Mouse (Mus musculus) retina, adult 2 months (tissue): ENCODE measurements at regions not wholly inside any gene's neighbourhood (a gene's known extent, or its start where the extent isn't known, plus 50 kb on each side); places are given as distances from the start of the nearest gene placed in this dataset.

Source experiments
- DNase-seq: peaks from one replicate; pipeline ENCODE4 v3.0.0-alpha.2; 2012; ENCODE audit warnings: low read depth, low spot score

- DNase-seq, result no peak
These were observed 117.5 kb upstream of the Btg1 start for GRCm38 (mm10) chr10:96499274-96499673.

GRCm38 (mm10) chr10:96502090-96502728 lies 114.6 kb upstream of the Btg1 start:
- DNase-seq, result no peak

DNA sequence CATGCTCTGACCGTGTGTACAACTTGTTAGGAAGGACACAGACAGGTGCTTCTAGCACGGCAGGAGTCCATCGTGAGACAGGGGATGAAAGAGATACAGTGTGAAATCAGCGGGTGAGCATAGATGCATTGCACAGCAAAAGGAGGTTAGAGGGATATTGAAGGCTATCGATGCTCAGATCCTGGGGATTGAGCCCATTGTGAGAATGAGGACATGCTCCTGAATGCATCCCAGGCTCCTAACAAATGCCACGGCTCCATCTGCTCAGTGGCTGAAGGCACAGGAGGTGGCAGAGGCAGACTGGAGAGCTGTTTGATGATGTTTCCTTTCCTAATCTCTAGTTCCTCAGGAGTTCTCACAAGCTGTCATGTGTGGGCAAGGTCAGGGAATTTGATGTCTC lies 114.1 kb upstream of the Btg1 start:
- no peak for DNase-seq

GRCm38 (mm10) chr10:96504340-96504739 lies 112.5 kb upstream of the Btg1 start:
- no peak for DNase-seq

GRCm38 (mm10) chr10:96515164-96515922 lies 101.5 kb upstream of the Btg1 start:
- DNase-seq, result no peak

- no peak for DNase-seq
These were observed 100.9 kb upstream of the Btg1 start for GRCm38 (mm10) chr10:96515923-96516258.

DNA sequence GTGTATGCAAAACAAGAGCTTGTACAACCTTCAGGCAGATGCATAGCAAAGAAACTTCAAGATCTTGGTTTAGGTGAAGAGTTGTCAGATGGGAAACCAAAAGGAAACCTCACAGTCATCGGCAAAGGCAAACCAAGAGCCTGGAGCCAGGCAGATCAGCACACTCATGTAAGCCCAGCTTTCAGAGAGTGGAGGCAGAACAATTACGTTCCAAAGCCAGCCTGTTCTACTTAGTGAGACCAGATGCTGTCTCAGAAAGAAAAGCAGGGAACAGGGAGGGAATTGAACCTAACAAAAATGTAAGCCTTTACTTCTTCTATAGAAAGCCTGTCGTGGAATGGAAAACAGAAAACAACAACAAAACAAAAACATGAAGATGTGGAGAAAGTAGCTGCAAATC lies 97.4 kb upstream of the Btg1 start:
- no peak for DNase-seq

DNA sequence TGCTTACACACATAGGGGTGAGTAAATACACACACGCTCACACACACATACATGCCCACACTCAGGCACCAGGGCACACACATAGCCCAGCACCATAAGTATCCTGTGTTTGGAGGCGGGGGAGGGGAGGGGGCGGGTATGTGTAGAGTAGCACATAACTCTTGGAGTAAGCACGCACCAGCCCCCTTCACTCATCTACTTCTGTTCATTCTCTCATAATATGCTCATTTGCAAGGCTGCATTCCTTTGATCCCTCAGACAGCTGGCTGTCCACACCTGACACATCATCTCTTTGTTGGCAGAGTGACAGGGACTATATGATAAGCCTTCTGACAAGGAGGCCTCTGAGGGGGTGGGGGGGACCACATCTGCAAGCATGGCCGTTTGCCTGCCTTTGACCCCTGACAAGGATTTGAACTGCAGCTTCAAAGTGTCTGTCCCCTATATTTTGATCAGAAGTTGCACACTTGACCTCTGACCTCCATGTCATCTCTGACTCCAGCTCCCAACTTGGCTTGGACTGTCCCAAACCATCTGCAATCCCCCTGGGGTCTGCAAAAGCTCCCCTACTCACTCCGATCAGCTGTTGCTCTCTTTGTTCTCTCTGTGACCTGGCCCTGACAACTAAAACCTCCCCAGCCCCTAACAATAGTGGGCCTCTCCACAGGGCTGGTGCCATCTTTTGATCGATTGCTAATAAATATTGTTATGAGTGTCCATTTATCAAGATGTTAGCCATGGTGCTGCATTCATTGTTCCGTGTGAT lies 95.6 kb upstream of the Btg1 start:
- no peak for DNase-seq

- peak; percentile 55 for DNase-seq
These were observed 92.6 kb upstream of the Btg1 start for GRCm38 (mm10) chr10:96523967-96524801.

DNA sequence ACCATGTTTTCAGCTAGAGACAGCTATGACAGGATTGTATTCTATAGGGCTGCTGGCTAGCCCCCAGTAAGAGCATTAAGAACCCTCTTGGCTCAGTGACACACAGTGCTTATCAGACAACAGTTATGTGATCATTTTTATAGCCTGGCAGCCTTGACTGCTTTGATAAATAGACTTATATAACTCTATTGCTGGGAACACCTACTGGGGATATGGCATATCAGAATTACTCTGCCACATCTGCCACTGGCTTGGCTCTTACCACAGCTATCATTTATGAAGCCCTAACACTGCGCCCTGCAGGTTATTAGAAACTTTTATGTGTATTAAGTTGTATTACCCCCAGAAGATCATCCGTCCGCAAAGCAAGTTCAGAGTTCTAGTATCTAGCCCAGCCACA lies 88.9 kb upstream of the Btg1 start:
- no peak for DNase-seq

DNA sequence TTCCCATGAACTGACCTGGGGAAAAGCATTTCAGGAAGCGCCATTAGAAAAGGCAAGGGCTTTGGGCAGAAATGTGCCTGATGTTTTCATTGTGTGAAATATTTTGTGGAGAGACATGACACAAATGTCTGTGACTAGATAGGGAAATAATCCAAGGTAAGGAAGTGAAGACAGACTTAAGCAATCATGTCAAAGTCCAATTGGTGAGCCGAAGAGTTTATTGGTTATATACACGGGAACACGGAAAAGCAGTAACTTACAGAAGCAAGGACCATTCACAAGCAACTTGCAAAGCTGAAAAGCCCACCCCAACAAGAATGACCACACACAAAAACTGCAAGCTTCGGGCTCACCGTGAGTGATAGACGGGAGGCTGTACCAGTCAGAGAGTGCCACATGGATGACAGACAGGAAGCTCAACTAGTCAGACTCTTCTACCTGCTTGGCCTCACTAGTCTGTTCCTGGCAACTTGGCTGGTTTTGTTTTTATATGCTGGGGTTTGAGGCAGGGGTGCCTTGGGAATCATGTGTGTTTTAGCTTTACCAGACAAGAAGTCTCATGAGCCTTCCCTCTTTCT lies 82.2 kb upstream of the Btg1 start:
- DNase-seq, result no peak

DNA sequence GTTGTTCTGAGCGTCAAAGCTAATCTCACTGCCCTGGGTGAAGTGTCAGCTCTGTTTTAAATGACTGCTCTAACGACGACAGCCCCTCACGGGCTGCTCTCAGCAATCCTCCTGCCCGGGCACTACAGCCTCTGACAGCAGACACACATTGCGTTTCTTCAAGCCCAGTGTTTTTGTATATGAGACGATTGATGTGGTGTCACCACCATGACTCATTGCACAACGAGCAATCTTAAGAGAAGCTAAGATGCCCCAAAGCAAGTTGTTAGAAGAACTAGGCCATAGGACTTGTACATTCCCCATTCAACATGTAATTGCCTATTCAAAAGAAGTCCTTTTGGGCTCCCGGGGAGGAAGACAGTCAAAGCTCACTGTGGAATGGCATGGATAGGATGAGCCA lies 81.3 kb upstream of the Btg1 start:
- no peak for DNase-seq

GRCm38 (mm10) chr10:96540828-96541227 lies 76.0 kb upstream of the Btg1 start:
- DNase-seq, result no peak

GRCm38 (mm10) chr10:96545312-96545711 lies 71.5 kb upstream of the Btg1 start:
- DNase-seq, result no peak

DNA sequence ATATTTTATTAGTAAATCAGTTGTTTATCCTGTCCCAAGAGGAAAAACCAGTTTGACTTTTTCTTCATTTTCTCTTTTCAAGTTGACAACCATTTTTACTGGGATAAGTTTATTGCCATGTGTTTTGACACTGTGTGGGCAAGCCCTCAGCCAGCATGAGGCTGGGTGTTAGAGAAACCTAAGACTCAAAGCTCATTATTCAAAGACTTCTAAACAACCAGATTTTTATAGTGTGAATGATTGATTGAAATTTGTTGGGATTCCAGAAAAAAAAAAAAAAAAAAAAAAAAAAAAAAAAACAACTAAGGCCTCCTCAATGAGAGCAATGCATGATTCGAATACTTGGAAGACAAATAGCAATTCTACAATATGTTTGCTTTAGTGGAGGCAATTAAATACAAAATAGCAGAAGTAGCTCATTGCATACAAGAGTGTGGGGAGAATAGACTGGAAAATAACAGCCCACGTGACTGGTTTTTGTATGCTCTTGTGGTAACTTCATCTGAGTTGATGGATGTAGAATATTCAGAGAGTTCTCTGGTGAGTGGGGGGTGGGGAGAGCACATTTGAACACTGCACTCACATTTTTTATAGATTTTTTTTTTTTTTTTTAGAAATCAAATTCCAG lies 70.9 kb upstream of the Btg1 start:
- DNase-seq, result no peak

- no peak for DNase-seq
These were observed 67.2 kb upstream of the Btg1 start for GRCm38 (mm10) chr10:96549651-96550050.

GRCm38 (mm10) chr10:96550266-96550665 lies 66.5 kb upstream of the Btg1 start:
- no peak for DNase-seq

GRCm38 (mm10) chr10:96557336-96557735 lies 59.5 kb upstream of the Btg1 start:
- DNase-seq, result no peak

GRCm38 (mm10) chr10:96565343-96565742 lies 51.5 kb upstream of the Btg1 start:
- DNase-seq, result no peak
